Comparison of ENCODE assay signal across 8 mouse cellular contexts in genomic region chr5:115155831-115156230, GRCm38 (mm10). TPM values are rescaled to one million over a fixed set of nuclear protein-coding genes. Genes with fewer than 3 reads are reported as not detected.
A peak's percentile ranks its signal among the peaks of the same experiment; 100 is the strongest.
DNase-seq lines count a peak whose midpoint lies in the region; ATAC-seq and TF ChIP-seq lines count a peak whose summit lies in the region.

No protein-coding gene starts in this region.

- H3K27ac ChIP-seq in bone marrow, adult 2 months (ENCODE audit: control insufficient read depth, insufficient read depth, low read depth, low read length, poor library complexity): peak overlapping the region; percentile 90; the same call in 1 of the 2 replicates
- H3K27ac ChIP-seq in hindbrain, embryonic 13.5 days: no peak overlapping the region
- H3K27ac ChIP-seq in neural tube, embryonic 12.5 days: no peak overlapping the region

- ATAC-seq in hindbrain, embryonic 13.5 days (ENCODE audit: low FRiP score): no peak
- no peak for ATAC-seq in neural tube, embryonic 12.5 days (ENCODE audit: low FRiP score, low read depth)

- peak overlapping the region; percentile 94 for H3K4me2 ChIP-seq in hindbrain, embryonic 13.5 days
- peak overlapping the region; percentile 93 for H3K4me2 ChIP-seq in neural tube, embryonic 12.5 days (replicated peaks)

- WGBS in bone marrow, adult 2 months: 3% methylated on average over 5 of the region's 5 CpGs
- WGBS in hindbrain, embryonic 13.5 days: 45% methylated on average over 5 of the region's 5 CpGs
- 38% methylated on average over 5 of the region's 5 CpGs for whole genome bisulfite sequencing in neural tube, embryonic 12.5 days

- no peaks in the 10 kb centered on the region for H3K9me3 ChIP-seq in hindbrain, embryonic 13.5 days
- no peaks in the 10 kb centered on the region for H3K9me3 ChIP-seq in neural tube, embryonic 12.5 days

- H3K4me1 ChIP-seq in bone marrow, adult 2 months (ENCODE audit: control insufficient read depth, insufficient read depth, low read length): peaks cover 12% of the 10 kb centered on the region
- H3K4me1 ChIP-seq in hindbrain, embryonic 13.5 days (replicated peaks): peaks cover 62% of the 10 kb centered on the region
- peaks cover 43% of the 10 kb centered on the region for H3K4me1 ChIP-seq in neural tube, embryonic 12.5 days

- no peaks in the 10 kb centered on the region for H3K27me3 ChIP-seq in hindbrain, embryonic 13.5 days
- no peaks in the 10 kb centered on the region for H3K27me3 ChIP-seq in neural tube, embryonic 12.5 days (replicated peaks)

- H3K36me3 ChIP-seq in hindbrain, embryonic 13.5 days: peaks cover 4% of the 10 kb centered on the region
- H3K36me3 ChIP-seq in neural tube, embryonic 12.5 days: peaks cover 2% of the 10 kb centered on the region

- peak; percentile 45 for DNase-seq in adrenal gland, postnatal 14 days
- DNase-seq in adrenal gland, adult 18-20 months (ENCODE audit: low spot score in 2 of 2): no peak
- peak; percentile 51 for DNase-seq in liver
- no peak for DNase-seq in left cerebral cortex, adult 8-10 months (ENCODE audit: low spot score in 2 of 2)
- DNase-seq in cerebellum, postnatal 14 days: no peak

- TF ChIP-seq POLR2A in bone marrow, adult 2 months (IDR thresholded peaks at IDR 0.05; ENCODE audit: borderline replicate concordance, control insufficient read depth, low read depth, low read length): no peak

- peak overlapping the region; percentile 64 for H3K9ac ChIP-seq in hindbrain, embryonic 13.5 days
- peak overlapping the region; percentile 97 for H3K9ac ChIP-seq in neural tube, embryonic 12.5 days

- no peak for TF ChIP-seq CTCF in bone marrow, adult 2 months (IDR thresholded peaks at IDR 0.05; ENCODE audit: control insufficient read depth, insufficient read depth, low read length)

- peak overlapping the region; percentile 60 for H3K4me3 ChIP-seq in bone marrow, adult 2 months (replicated peaks; ENCODE audit: control insufficient read depth, low read depth, low read length)
- peak overlapping the region; percentile 95 for H3K4me3 ChIP-seq in hindbrain, embryonic 13.5 days
- peak overlapping the region; percentile 13 for H3K4me3 ChIP-seq in neural tube, embryonic 12.5 days

RNA-seq across cellular contexts. Expression of gene Mlec, which starts 2.1 kb away (rescaled TPM):
- total RNA-seq in adrenal gland, postnatal 14 days (2021): 140 and 144 TPM in 2 replicates
- total RNA-seq in adrenal gland, adult 18-20 months (2021): 100 to 1,000 TPM; 173 to 221 TPM
- 25.2 and 56.9 TPM in 2 replicates for polyA plus RNA-seq in bone marrow, adult 2 months (2011; ENCODE audit: insufficient read depth, insufficient read length, low replicate concordance, missing spikeins)
- 22.3 and 27.2 TPM in 2 replicates for polyA plus RNA-seq in hindbrain, embryonic 13.5 days (2015; fragmentation: Nextera tagmentation; extraction: Ambion mirVana)
- polyA plus RNA-seq in neural tube, embryonic 12.5 days (2016; fragmentation: Nextera tagmentation; extraction: Ambion mirVana): 57.7 and 64.4 TPM in 2 replicates
- 10 to 100 TPM; 66.1 to 84.8 (median 72.3) TPM for total RNA-seq in left cerebral cortex, adult 8-10 months (2022)

RNA-seq across cellular contexts. Expression of gene Unc119b, which starts 21.1 kb away (rescaled TPM):
- 36.9 and 42.8 TPM in 2 replicates for total RNA-seq in adrenal gland, postnatal 14 days (2021)
- total RNA-seq in adrenal gland, adult 18-20 months (2021): 10 to 100 TPM; 36.6 to 46.1 TPM
- 3.7 and 7.8 TPM in 2 replicates for polyA plus RNA-seq in bone marrow, adult 2 months (2011; ENCODE audit: insufficient read depth, insufficient read length, low replicate concordance, missing spikeins)
- polyA plus RNA-seq in hindbrain, embryonic 13.5 days (2015; fragmentation: Nextera tagmentation; extraction: Ambion mirVana): 36.7 and 38.0 TPM in 2 replicates
- polyA plus RNA-seq in neural tube, embryonic 12.5 days (2016; fragmentation: Nextera tagmentation; extraction: Ambion mirVana): 60.4 and 61.2 TPM in 2 replicates
- total RNA-seq in left cerebral cortex, adult 8-10 months (2022): 10 to 100 TPM; 21.2 to 26.9 (median 24.2) TPM

RNA-seq across cellular contexts. Expression of gene Acads, which starts 36.7 kb away (rescaled TPM):
- total RNA-seq in adrenal gland, postnatal 14 days (2021): 308 and 317 TPM in 2 replicates
- total RNA-seq in adrenal gland, adult 18-20 months (2021): 100 to 1,000 TPM; 211 to 251 TPM
- 12.0 and 23.7 TPM in 2 replicates for polyA plus RNA-seq in bone marrow, adult 2 months (2011; ENCODE audit: insufficient read depth, insufficient read length, low replicate concordance, missing spikeins)
- polyA plus RNA-seq in hindbrain, embryonic 13.5 days (2015; fragmentation: Nextera tagmentation; extraction: Ambion mirVana): 24.4 and 25.2 TPM in 2 replicates
- polyA plus RNA-seq in neural tube, embryonic 12.5 days (2016; fragmentation: Nextera tagmentation; extraction: Ambion mirVana): 45.1 and 47.9 TPM in 2 replicates
- 1 to 10 TPM; 7.8 to 9.2 (median 8.9) TPM for total RNA-seq in left cerebral cortex, adult 8-10 months (2022)

RNA-seq across cellular contexts. Expression of gene Cabp1, which starts 38.4 kb away (rescaled TPM):
- total RNA-seq in adrenal gland, postnatal 14 days (2021): 9.9 and 11.1 TPM in 2 replicates
- 10 to 100 TPM; 28.4 to 34.3 TPM for total RNA-seq in adrenal gland, adult 18-20 months (2021)
- not detected in 2 replicates for polyA plus RNA-seq in bone marrow, adult 2 months (2011; ENCODE audit: insufficient read depth, insufficient read length, low replicate concordance, missing spikeins)
- 12.4 and 13.0 TPM in 2 replicates for polyA plus RNA-seq in hindbrain, embryonic 13.5 days (2015; fragmentation: Nextera tagmentation; extraction: Ambion mirVana)
- polyA plus RNA-seq in neural tube, embryonic 12.5 days (2016; fragmentation: Nextera tagmentation; extraction: Ambion mirVana): 24.0 and 24.6 TPM in 2 replicates
- total RNA-seq in left cerebral cortex, adult 8-10 months (2022): 100 to 1,000 TPM; 228 to 252 (median 243) TPM

RNA-seq across cellular contexts. Expression of gene Gm10401, which starts 57.7 kb away (rescaled TPM):
- total RNA-seq in adrenal gland, postnatal 14 days (2021): not detected in 2 replicates
- total RNA-seq in adrenal gland, adult 18-20 months (2021): not detected
- not detected in 2 replicates for polyA plus RNA-seq in bone marrow, adult 2 months (2011; ENCODE audit: insufficient read depth, insufficient read length, low replicate concordance, missing spikeins)
- 42.7 and 44.4 TPM in 2 replicates for polyA plus RNA-seq in hindbrain, embryonic 13.5 days (2015; fragmentation: Nextera tagmentation; extraction: Ambion mirVana)
- polyA plus RNA-seq in neural tube, embryonic 12.5 days (2016; fragmentation: Nextera tagmentation; extraction: Ambion mirVana): 27.1 and 32.7 TPM in 2 replicates
- not detected for total RNA-seq in left cerebral cortex, adult 8-10 months (2022)

Comparison
In these comparisons a context has a peak if more than half of its experiments do, and no peak if none do; other contexts are left out.
1. DNase-seq: peak in adrenal gland, postnatal 14 days (single experiment) and liver (single experiment); none in adrenal gland, adult 18-20 months (0 of 2), left cerebral cortex, adult 8-10 months (0 of 2) and cerebellum, postnatal 14 days (0 of 2).
2. H3K4me3 ChIP-seq: peak in every context shown above with its lines; median percentile 95 in hindbrain, embryonic 13.5 days; 60 in bone marrow, adult 2 months; 13 in neural tube, embryonic 12.5 days.
3. RNA of gene Acads, which starts 36.7 kb away (total RNA-seq): 308 to 317 TPM in adrenal gland, postnatal 14 days and 211 to 251 TPM in adrenal gland, adult 18-20 months; 7.8 to 9.2 TPM in left cerebral cortex, adult 8-10 months; every median in the first group is over 10 times any median in the second.